Mouse (Mus musculus) lung, postnatal 14 days (tissue): ENCODE data around the gene Rsph9.
A peak's percentile ranks its signal among the peaks of the same experiment; 100 is the strongest.

Experiments
- DNase-seq: peaks from one replicate; pipeline ENCODE4 v3.0.0; 2021

The Rsph9 gene

GRCm38 (mm10) chr17:46098525-46098924 is 45.5 kb downstream of the Rsph9 start:
- no peak for DNase-seq

- DNase-seq: no peak
Measured at GRCm38 (mm10) chr17:46091899-46092298, 52.1 kb downstream of the Rsph9 start.

- no peak for DNase-seq
Measured at GRCm38 (mm10) chr17:46091351-46091750, 52.7 kb downstream of the Rsph9 start.

- DNase-seq: no peak
Measured at GRCm38 (mm10) chr17:46086341-46086870, 57.6 kb downstream of the Rsph9 start.

GRCm38 (mm10) chr17:46084091-46084501 is 59.9 kb downstream of the Rsph9 start:
- DNase-seq: peak; percentile 96

- no peak for DNase-seq
Measured at GRCm38 (mm10) chr17:46083381-46083780, 60.6 kb downstream of the Rsph9 start.

GRCm38 (mm10) chr17:46081657-46082056 is 62.4 kb downstream of the Rsph9 start:
- no peak for DNase-seq

GRCm38 (mm10) chr17:46081042-46081441 is 63.0 kb downstream of the Rsph9 start:
- DNase-seq: no peak

- no peak for DNase-seq
Measured at GRCm38 (mm10) chr17:46080388-46080787, 63.6 kb downstream of the Rsph9 start.

GRCm38 (mm10) chr17:46079037-46079436 is 65.0 kb downstream of the Rsph9 start:
- no peak for DNase-seq

GRCm38 (mm10) chr17:46077921-46078534 is 66.0 kb downstream of the Rsph9 start:
- DNase-seq: no peak

- DNase-seq: no peak
Measured at GRCm38 (mm10) chr17:46076260-46076551, 67.8 kb downstream of the Rsph9 start.

GRCm38 (mm10) chr17:46075551-46076259 is 68.3 kb downstream of the Rsph9 start:
- DNase-seq: no peak

GRCm38 (mm10) chr17:46075116-46075485 is 68.9 kb downstream of the Rsph9 start:
- peak; percentile 73 for DNase-seq

- no peak for DNase-seq
Measured at GRCm38 (mm10) chr17:46074398-46075115, 69.5 kb downstream of the Rsph9 start.

- DNase-seq: peak; percentile 88
Measured at GRCm38 (mm10) chr17:46073730-46074301, 70.2 kb downstream of the Rsph9 start.
